Mouse (Mus musculus) myocyte (in vitro differentiated cells): Measurements from ENCODE around the gene Rtp4.

Source experiments
- CEBPB ChIP-seq: IDR thresholded peaks from 2 replicates; pipeline ENCODE4 v1.6.1; 2011; ENCODE audit warnings: mild to moderate bottlenecking, moderate library complexity; ENCODE audit not compliant: poor library complexity, insufficient read depth, severe bottlenecking
- MYOD1 ChIP-seq, 3 experiments: IDR thresholded peaks; one replicate each; pipeline ENCODE4 v1.6.1; 2011; ENCODE audit warnings: control low read depth in 2 of 3, low read depth in 2 of 3, mild to moderate bottlenecking in 2 of 3, moderate library complexity in 1 of 3; ENCODE audit not compliant: insufficient read length in 2 of 3, control insufficient read depth in 1 of 3
- POLR2A ChIP-seq: IDR thresholded peaks from one replicate; pipeline ENCODE4 v1.6.1; 2011; ENCODE audit warnings: low read depth, mild to moderate bottlenecking, control low read depth, moderate library complexity; ENCODE audit not compliant: insufficient read length
- SRF ChIP-seq: IDR thresholded peaks from one replicate; pipeline ENCODE4 v1.6.1; 2011; ENCODE audit warnings: low read depth; ENCODE audit not compliant: control insufficient read depth, insufficient read length
- TCF12 ChIP-seq: IDR thresholded peaks from one replicate; pipeline ENCODE4 v1.6.1; 2011; ENCODE audit warnings: mild to moderate bottlenecking, control low read depth; ENCODE audit not compliant: poor library complexity, insufficient read depth, severe bottlenecking

GRCm38 (mm10) chr16:23492783-23493182, 27.3 kb upstream of the Rtp4 start:
- TF ChIP-seq MYOD1 (IDR thresholded peaks at IDR 0.05; ENCODE audit: control insufficient read depth in 1 of 3, insufficient read length in 2 of 3, low read depth in 2 of 3) (no peak), TCF12 (no peak), CEBPB (no peak), POLR2A (no peak), SRF (no peak)
